Mouse (Mus musculus) midbrain, embryonic 15.5 days (tissue): ENCODE results near the gene Ccdc102a. TPM values are rescaled to one million over a fixed set of nuclear protein-coding genes. Genes with fewer than 3 reads are reported as not detected.

Experiments
- ATAC-seq: fragments of 200-750 bp; cut with Nextera tagmentation; replicated peaks from 2 replicates; pipeline ENCODE4 v1.8.0; 2017; ENCODE audit warnings: moderate TSS enrichment
- H3K27ac ChIP-seq: fragments of 300-500 bp; sonication (generic); 2 replicates; pipeline ENCODE4 v1.5.1; 2015; ENCODE audit warnings: mild to moderate bottlenecking, inconsistent platforms
- H3K27me3 ChIP-seq: fragments of 300-500 bp; sonication (generic); replicated peaks from 2 replicates; pipeline ENCODE4 v1.6.1; 2015; ENCODE audit warnings: inconsistent platforms
- H3K36me3 ChIP-seq: fragments of 300-500 bp; sonication (generic); replicated peaks from 2 replicates; pipeline ENCODE4 v1.6.1; 2015; ENCODE audit warnings: inconsistent platforms
- H3K4me1 ChIP-seq: fragments of 300-500 bp; sonication (generic); 2 replicates; pipeline ENCODE4 v1.6.1; 2015; ENCODE audit warnings: inconsistent platforms
- H3K4me2 ChIP-seq: fragments of 300-500 bp; sonication (generic); 2 replicates; pipeline ENCODE4 v1.6.1; 2015; ENCODE audit warnings: inconsistent platforms, mild to moderate bottlenecking, moderate library complexity
- H3K4me3 ChIP-seq: fragments of 300-500 bp; sonication (generic); 2 replicates; pipeline ENCODE4 v1.5.1; 2015; ENCODE audit warnings: mild to moderate bottlenecking, inconsistent platforms
- H3K9ac ChIP-seq: fragments of 300-500 bp; sonication (generic); 2 replicates; pipeline ENCODE4 v1.6.1; 2015; ENCODE audit warnings: mild to moderate bottlenecking, inconsistent platforms
- H3K9me3 ChIP-seq: fragments of 300-500 bp; sonication (generic); 2 replicates; pipeline ENCODE4 v1.6.1; 2016; ENCODE audit warnings: inconsistent platforms
- WGBS: fragments of 180-500 bp; shearing (Covaris S2); methylation state at CpG from one replicate; pipeline ENCODE4 v1.1.7; 2015; ENCODE audit warnings: mixed read lengths; 5-methylcytosine and 5-hydroxymethylcytosine counted together
- polyA plus RNA-seq: library from polyadenylated mRNA; unstranded; fragments of >200 nt; fragmentation: Nextera tagmentation; extraction: Ambion mirVana; gene quantifications from 2 replicates; pipeline ENCODE4 v1.2.1, GENCODE M21; 2015

The Ccdc102a gene
- polyA plus RNA-seq, 1 experiment from 2014 or later = 4.9 TPM

GRCm38 (mm10) chr8:94892917-94893316 is 25.0 kb downstream of the Ccdc102a start:
- Histone ChIP-seq H3K27me3 (no peaks in the 10 kb centered on the region), H3K9ac (no peak overlapping the region), H3K4me1 (no peaks in the 10 kb centered on the region), H3K27ac (no peak overlapping the region), H3K4me2 (no peak overlapping the region), H3K36me3 (no peaks in the 10 kb centered on the region), H3K9me3 (no peaks in the 10 kb centered on the region), H3K4me3 (no peak overlapping the region)
- 55% methylated on average over 2 of the region's 2 CpGs for WGBS
- ATAC-seq = no peak

- Histone ChIP-seq H3K9ac (no peak overlapping the region), H3K4me1 (no peaks in the 10 kb centered on the region), H3K9me3 (no peaks in the 10 kb centered on the region), H3K27me3 (no peaks in the 10 kb centered on the region), H3K27ac (no peak overlapping the region), H3K4me2 (no peak overlapping the region), H3K4me3 (no peak overlapping the region), H3K36me3 (no peaks in the 10 kb centered on the region)
- ATAC-seq = no peak
- WGBS = 37% methylated on average over 14 of the region's 14 CpGs
Observed at GRCm38 (mm10) chr8:94888383-94889036, 29.4 kb downstream of the Ccdc102a start.

- WGBS = 75% methylated on average over 4 of the region's 4 CpGs
- Histone ChIP-seq H3K4me2 (no peak overlapping the region), H3K36me3 (no peaks in the 10 kb centered on the region), H3K4me1 (peaks cover 8% of the 10 kb centered on the region), H3K27ac (no peak overlapping the region), H3K9me3 (no peaks in the 10 kb centered on the region), H3K9ac (no peak overlapping the region), H3K4me3 (no peak overlapping the region), H3K27me3 (0 out of 2 replicates have a peak, but pooled peaks cover under 1% of the 10 kb centered on the region)
- no peak for ATAC-seq
Observed at GRCm38 (mm10) chr8:94880742-94881141, 37.2 kb downstream of the Ccdc102a start.

DNA sequence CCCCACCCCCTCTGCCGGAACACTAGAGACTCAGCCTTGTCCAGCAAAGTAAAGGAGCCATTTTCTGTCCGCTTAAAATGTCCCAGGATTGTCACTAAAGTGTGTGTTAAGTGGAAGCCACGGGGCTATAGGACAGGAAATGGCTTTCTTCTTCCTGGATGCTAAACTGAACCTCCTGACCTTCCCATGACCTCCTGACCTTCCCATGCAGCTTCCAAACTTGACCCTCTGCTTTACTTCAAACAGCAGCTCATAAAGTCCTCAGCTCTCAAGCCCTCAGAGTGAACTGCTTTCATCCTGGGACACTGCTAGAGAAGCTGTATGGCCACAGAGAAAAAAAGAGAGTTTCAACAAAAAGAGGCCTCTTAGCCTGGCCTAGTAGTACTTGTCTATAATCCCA is 41.1 kb downstream of the Ccdc102a start:
- no peaks in the 10 kb centered on the region for H3K9me3 ChIP-seq
- peak overlapping the region; percentile 94; the same call in 1 of the 2 replicates for H3K4me2 ChIP-seq
- peaks cover 24% of the 10 kb centered on the region for H3K4me1 ChIP-seq
- no peak for ATAC-seq
- no peak overlapping the region for H3K4me3 ChIP-seq
- no peak overlapping the region for H3K9ac ChIP-seq
- H3K27me3 ChIP-seq = peaks cover 21% of the 10 kb centered on the region
- no peak overlapping the region for H3K27ac ChIP-seq
- WGBS = 45% methylated on average over 3 of the region's 3 CpGs
- no peaks in the 10 kb centered on the region for H3K36me3 ChIP-seq

GRCm38 (mm10) chr8:94876197-94876730 is 41.6 kb downstream of the Ccdc102a start, which contains the start of gene Dok4:
Gene Dok4 (minus strand): TSS chr8:94876330.
- under 1% methylated on average over 32 of the region's 37 CpGs for WGBS
- Histone ChIP-seq H3K9me3 (no peaks in the 10 kb centered on the region), H3K27me3 (peaks cover 21% of the 10 kb centered on the region), H3K4me1 (peaks cover 29% of the 10 kb centered on the region), H3K36me3 (no peaks in the 10 kb centered on the region), H3K4me3 (peak within 1 kb of the TSS; percentile 52), H3K9ac (peak within 1 kb of the TSS; percentile 50), H3K4me2 (peak within 1 kb of the TSS; percentile 94), H3K27ac (no peak within 1 kb of the TSS)
- peak; percentile 34; the same call in 1 of the 2 replicates for ATAC-seq

GRCm38 (mm10) chr8:94875871-94876150 is 42.1 kb downstream of the Ccdc102a start:
- H3K4me1 ChIP-seq = peaks cover 31% of the 10 kb centered on the region
- H3K4me3 ChIP-seq = peak overlapping the region; percentile 52
- no peaks in the 10 kb centered on the region for H3K36me3 ChIP-seq
- H3K27me3 ChIP-seq = peaks cover 21% of the 10 kb centered on the region
- H3K27ac ChIP-seq = no peak overlapping the region
- peak overlapping the region; percentile 50 for H3K9ac ChIP-seq
- ATAC-seq = no peak
- under 1% methylated on average over 18 of the region's 20 CpGs for WGBS
- peak overlapping the region; percentile 94 for H3K4me2 ChIP-seq
- no peaks in the 10 kb centered on the region for H3K9me3 ChIP-seq

- Histone ChIP-seq H3K27ac (no peak overlapping the region), H3K36me3 (no peaks in the 10 kb centered on the region), H3K9me3 (no peaks in the 10 kb centered on the region), H3K4me2 (peak overlapping the region; percentile 94), H3K27me3 (peaks cover 21% of the 10 kb centered on the region), H3K4me1 (peaks cover 34% of the 10 kb centered on the region), H3K9ac (peak overlapping the region; percentile 50), H3K4me3 (peak overlapping the region; percentile 52)
- ATAC-seq = no peak
- 19% methylated on average over 17 of the region's 17 CpGs for WGBS
Observed at GRCm38 (mm10) chr8:94875096-94875870, 42.6 kb downstream of the Ccdc102a start.

DNA sequence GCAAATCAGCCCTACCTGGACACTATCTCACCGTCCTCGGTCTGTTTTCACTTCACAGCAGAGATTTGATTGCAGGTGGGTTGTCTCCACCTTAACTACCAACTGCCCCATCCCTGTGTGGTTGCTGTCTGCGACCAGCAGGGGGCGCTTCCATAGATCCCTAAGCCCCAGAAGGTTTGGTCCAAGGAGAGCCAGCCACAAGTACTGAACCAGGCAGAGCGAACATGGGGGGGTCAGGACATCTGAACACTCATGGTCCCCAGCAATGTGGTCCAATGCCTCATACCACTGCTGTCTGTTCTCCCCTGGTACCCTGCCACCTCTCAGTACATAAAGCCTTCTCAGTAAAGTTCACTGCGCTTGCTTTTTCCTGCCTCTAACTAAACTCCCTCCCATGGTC is 43.5 kb downstream of the Ccdc102a start:
- Histone ChIP-seq H3K9ac (no peak overlapping the region), H3K4me3 (no peak overlapping the region)

GRCm38 (mm10) chr8:94872576-94872975 is 45.3 kb downstream of the Ccdc102a start:
- H3K27me3 ChIP-seq = peaks cover 21% of the 10 kb centered on the region
- no peak overlapping the region for H3K27ac ChIP-seq
- peaks cover 61% of the 10 kb centered on the region for H3K4me1 ChIP-seq
- no peaks in the 10 kb centered on the region; the same call in 1 of the 2 replicates for H3K36me3 ChIP-seq
- no peak overlapping the region for H3K9ac ChIP-seq
- H3K4me3 ChIP-seq = no peak overlapping the region
- ATAC-seq = no peak
- H3K9me3 ChIP-seq = no peaks in the 10 kb centered on the region
- no peak overlapping the region; the same call in 1 of the 2 replicates for H3K4me2 ChIP-seq
- WGBS = 83% methylated on average over 2 of the region's 2 CpGs

More for the DNA sequence above, 43.5 kb downstream of the Ccdc102a start:
- H3K27ac ChIP-seq = no peak overlapping the region
- WGBS = 10% methylated on average over 6 of the region's 6 CpGs
- H3K4me2 ChIP-seq = no peak overlapping the region
- no peak for ATAC-seq
- peaks cover 21% of the 10 kb centered on the region for H3K27me3 ChIP-seq
- no peaks in the 10 kb centered on the region for H3K9me3 ChIP-seq
- H3K4me1 ChIP-seq = peaks cover 43% of the 10 kb centered on the region
- no peaks in the 10 kb centered on the region for H3K36me3 ChIP-seq

- Histone ChIP-seq H3K27ac (no peak overlapping the region), H3K4me3 (no peak overlapping the region), H3K4me1 (peaks cover 62% of the 10 kb centered on the region), H3K9me3 (no peaks in the 10 kb centered on the region), H3K4me2 (no peak overlapping the region; the same call in 1 of the 2 replicates), H3K27me3 (peaks cover 21% of the 10 kb centered on the region), H3K9ac (no peak overlapping the region), H3K36me3 (no peaks in the 10 kb centered on the region; the same call in 1 of the 2 replicates)
- WGBS = 28% methylated on average over 3 of the region's 3 CpGs
- ATAC-seq = no peak
Observed at GRCm38 (mm10) chr8:94872156-94872555, 45.7 kb downstream of the Ccdc102a start.

DNA sequence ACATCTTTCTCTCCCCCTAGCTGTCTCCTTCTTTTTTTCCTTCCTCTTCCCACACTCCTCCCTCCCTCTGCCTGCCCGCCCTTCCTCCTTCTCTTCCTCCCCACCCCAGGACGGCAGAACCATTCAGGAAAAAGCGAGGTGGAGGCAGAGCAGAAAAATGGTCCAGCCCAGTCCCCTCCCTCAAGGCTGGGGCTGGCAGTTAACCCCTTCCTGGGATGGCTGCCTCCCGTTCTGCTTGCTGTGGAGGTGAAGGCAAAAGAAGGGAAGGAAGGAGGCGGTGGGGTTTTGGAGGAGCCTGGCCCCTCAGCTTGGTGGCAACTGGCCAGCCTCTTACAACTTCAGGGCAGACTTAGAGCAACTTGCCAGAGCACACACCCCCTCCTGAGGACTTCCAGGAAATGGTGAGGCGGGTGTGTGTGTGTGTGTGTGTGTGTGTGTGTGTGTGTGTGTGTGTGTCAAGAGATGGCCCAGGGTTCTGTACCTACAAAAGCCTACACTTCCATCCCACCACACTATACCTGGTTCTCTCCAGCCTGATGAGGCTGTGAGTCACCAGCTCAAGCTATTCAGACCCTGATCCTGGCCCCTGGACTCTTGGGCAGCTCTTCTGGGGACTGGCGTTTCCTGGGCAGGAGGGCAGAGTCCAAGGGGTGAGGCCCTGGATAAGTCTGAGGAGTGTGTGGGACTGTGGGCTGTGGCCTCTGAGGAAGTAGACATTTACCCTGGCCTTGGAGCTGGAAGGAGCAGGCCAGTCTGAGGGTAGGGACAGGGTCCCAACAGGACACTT is 46.6 kb downstream of the Ccdc102a start:
- Histone ChIP-seq H3K36me3 (peaks cover under 1% of the 10 kb centered on the region), H3K27ac (peak overlapping the region; percentile 81), H3K27me3 (peaks cover 21% of the 10 kb centered on the region), H3K4me3 (peak overlapping the region; percentile 77), H3K4me2 (peak overlapping the region; percentile 89), H3K9me3 (no peaks in the 10 kb centered on the region), H3K9ac (peak overlapping the region; percentile 87), H3K4me1 (peaks cover 60% of the 10 kb centered on the region)
- 5% methylated on average over 6 of the region's 7 CpGs for WGBS
- peak; percentile 85 for ATAC-seq
